Mouse (Mus musculus): Measurements from ENCODE around the gene Znrf3. TPM values are rescaled to one million over a fixed set of nuclear protein-coding genes. Genes with fewer than 3 reads are reported as not detected.

Znrf3 gene
- polyA plus RNA-seq, 1 experiment: 13.0 TPM

DNA sequence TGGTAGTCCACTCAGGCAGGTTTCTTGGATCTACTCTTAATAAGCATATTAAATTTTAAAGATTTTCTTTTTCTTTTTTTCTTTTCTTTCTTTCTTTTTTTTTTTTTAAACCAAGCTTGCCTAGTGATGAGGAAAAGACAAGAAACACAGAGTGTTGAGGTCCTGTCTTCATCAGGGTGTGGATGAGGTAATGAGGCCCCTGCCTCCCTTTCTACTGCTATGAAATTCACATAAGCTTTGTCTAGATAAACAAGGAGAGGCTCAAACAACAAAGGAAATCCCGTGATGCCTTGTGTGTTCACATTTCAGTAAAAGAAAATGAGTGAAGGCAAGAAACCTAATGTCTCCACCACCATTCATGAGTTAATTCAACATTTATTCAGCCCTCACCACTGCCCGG, 196.4 kb downstream of the Znrf3 start:
- H3K27ac ChIP-seq (ENCODE audit: control insufficient read depth, insufficient read depth, low read depth, low read length): no peak overlapping the region
- no peak overlapping the region for H3K4me3 ChIP-seq (ENCODE audit: control insufficient read depth, low read depth, low read length)
- H3K36me3 ChIP-seq (ENCODE audit: control insufficient read depth, insufficient read depth, low read length): no peaks in the 10 kb centered on the region
- no peak for TF ChIP-seq CTCF (IDR thresholded peaks at IDR 0.05; ENCODE audit: control insufficient read depth, insufficient read depth, insufficient replicate concordance, low read depth, low read length)
- TF ChIP-seq POLR2A (IDR thresholded peaks at IDR 0.05; ENCODE audit: control insufficient read depth, low read depth, low read length): no peak
- H3K4me1 ChIP-seq (ENCODE audit: control insufficient read depth, insufficient read depth, low read length): no peaks in the 10 kb centered on the region; the same call in none of the 2 replicates
- no peaks in the 10 kb centered on the region for H3K27me3 ChIP-seq (ENCODE audit: control insufficient read depth, insufficient read depth, low read length)

DNA sequence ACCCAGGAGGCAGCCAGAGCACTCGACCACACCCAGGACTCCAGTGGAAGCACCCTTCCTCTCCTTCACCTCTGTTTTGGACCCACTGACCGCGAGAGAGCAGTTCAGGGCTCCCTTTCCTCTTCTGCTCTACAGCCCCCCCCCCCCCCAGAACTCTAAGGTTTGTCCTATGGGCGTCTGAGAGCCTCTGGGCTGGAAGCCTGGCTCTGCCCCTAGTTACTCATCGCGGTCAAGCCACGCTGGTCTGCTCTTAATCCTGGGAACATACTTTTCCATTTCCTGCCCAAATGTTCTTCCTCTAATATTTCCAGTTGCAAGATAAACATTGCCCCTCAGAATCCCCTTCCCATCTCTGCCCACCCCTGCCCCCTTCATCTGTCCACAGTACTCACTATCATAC, 199.2 kb downstream of the Znrf3 start:
- Histone ChIP-seq H3K4me3 (ENCODE audit: control insufficient read depth, low read depth, low read length) (no peak overlapping the region), H3K27ac (ENCODE audit: control insufficient read depth, insufficient read depth, low read depth, low read length) (no peak overlapping the region), H3K27me3 (ENCODE audit: control insufficient read depth, insufficient read depth, low read length) (no peaks in the 10 kb centered on the region), H3K4me1 (ENCODE audit: control insufficient read depth, insufficient read depth, low read length) (no peaks in the 10 kb centered on the region; the same call in none of the 2 replicates), H3K36me3 (ENCODE audit: control insufficient read depth, insufficient read depth, low read length) (no peaks in the 10 kb centered on the region)
- TF ChIP-seq CTCF (IDR thresholded peaks at IDR 0.05; ENCODE audit: control insufficient read depth, insufficient read depth, insufficient replicate concordance, low read depth, low read length): no peak
- no peak for TF ChIP-seq POLR2A (IDR thresholded peaks at IDR 0.05; ENCODE audit: control insufficient read depth, low read depth, low read length)

DNA sequence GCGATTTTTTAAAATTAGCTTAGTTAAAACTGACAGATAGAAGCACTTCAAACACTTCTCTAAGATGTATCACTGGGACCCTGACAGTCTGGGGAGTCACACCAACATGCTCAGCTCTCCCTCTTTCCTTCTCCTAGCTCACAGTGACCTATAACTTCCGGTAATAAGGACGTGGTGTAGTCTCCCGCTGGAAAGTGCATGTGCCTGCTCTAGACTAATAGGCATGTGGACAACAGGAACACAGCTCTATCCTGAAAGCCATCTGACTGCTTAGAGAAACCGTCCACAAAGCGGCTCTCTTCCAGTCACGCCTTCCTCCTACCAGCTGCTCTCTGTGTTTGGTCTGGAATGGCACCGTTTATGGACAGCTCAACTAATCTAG, 199.9 kb downstream of the Znrf3 start:
- Histone ChIP-seq H3K4me3 (ENCODE audit: control insufficient read depth, low read depth, low read length) (no peak overlapping the region), H3K27me3 (ENCODE audit: control insufficient read depth, insufficient read depth, low read length) (no peaks in the 10 kb centered on the region), H3K4me1 (ENCODE audit: control insufficient read depth, insufficient read depth, low read length) (no peaks in the 10 kb centered on the region; the same call in none of the 2 replicates), H3K27ac (ENCODE audit: control insufficient read depth, insufficient read depth, low read depth, low read length) (no peak overlapping the region), H3K36me3 (ENCODE audit: control insufficient read depth, insufficient read depth, low read length) (no peaks in the 10 kb centered on the region)
- TF ChIP-seq CTCF (IDR thresholded peaks at IDR 0.05; ENCODE audit: control insufficient read depth, insufficient read depth, insufficient replicate concordance, low read depth, low read length) (no peak), POLR2A (IDR thresholded peaks at IDR 0.05; ENCODE audit: control insufficient read depth, low read depth, low read length) (no peak)

DNA sequence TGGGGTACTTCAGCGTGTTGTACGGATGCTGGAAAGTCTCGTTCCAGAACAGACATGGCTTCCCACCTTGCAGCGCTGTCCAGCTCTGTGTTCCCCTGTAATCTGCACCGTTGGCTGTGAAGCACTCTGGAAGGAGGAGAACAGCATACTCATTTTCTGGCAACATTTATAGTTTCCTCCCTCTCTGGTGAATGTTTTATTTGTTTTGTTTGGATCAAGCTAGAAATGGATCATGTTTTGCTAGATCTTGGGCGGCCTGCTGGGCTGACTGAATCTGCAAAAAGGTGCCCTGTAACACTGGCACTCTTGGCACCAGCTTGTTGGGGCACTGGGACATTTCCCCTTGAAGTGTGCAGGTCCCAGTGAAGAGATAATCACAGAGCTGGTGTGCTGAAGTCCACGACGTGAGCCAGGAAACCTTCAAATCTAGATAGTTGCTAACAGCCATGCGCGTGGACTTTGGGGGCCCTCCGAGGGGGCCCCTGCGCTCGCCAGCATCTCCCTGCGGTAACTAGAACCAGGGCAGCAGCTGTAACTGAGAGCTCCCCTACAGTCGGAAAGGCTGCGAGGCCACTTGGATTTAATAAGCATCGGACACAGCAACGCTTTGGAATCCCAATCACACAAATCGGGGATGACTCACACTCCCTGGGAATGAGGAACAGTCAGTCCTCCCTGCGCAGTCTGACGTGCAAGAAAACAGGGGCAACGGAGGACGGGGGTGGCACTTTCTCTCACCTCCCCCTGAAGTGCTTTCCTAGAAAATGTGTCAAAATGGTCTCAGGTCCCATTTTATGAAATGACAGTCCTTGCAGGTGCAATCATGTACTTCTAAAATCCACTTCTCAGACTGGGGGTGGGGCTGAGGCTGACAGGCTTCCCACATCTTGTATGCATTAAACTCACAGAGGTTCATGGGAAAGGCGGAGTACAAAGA, 200.6 kb downstream of the Znrf3 start:
- no peaks in the 10 kb centered on the region for H3K27me3 ChIP-seq (ENCODE audit: control insufficient read depth, insufficient read depth, low read length)
- no peaks in the 10 kb centered on the region; the same call in none of the 2 replicates for H3K4me1 ChIP-seq (ENCODE audit: control insufficient read depth, insufficient read depth, low read length)
- no peaks in the 10 kb centered on the region for H3K36me3 ChIP-seq (ENCODE audit: control insufficient read depth, insufficient read depth, low read length)
- H3K27ac ChIP-seq (ENCODE audit: control insufficient read depth, insufficient read depth, low read depth, low read length): peak overlapping the region; percentile 3; the same call in 1 of the 2 replicates
- TF ChIP-seq CTCF (IDR thresholded peaks at IDR 0.05; ENCODE audit: control insufficient read depth, insufficient read depth, insufficient replicate concordance, low read depth, low read length) (no peak), POLR2A (IDR thresholded peaks at IDR 0.05; ENCODE audit: control insufficient read depth, low read depth, low read length) (no peak)
- no peak overlapping the region for H3K4me3 ChIP-seq (ENCODE audit: control insufficient read depth, low read depth, low read length)

DNA sequence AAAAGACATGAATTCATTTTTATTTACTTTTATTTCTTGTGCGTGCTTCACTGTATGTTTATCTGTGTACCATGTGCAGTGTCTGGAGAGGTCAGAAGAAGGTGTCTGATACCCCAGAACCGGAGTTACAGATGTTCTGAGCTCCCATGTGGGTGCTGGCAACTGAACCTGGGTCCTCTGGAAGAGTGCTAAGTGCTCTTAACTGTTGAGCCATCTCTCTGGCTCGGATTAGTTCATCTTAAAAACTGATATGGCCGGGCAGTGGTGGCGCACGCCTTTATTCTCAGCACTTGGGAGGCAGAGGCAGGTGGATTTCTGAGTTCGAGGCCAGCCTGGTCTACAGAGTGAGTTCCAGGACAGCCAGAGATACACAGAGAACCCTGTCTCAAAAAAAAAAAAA, 201.4 kb downstream of the Znrf3 start:
- TF ChIP-seq CTCF (IDR thresholded peaks at IDR 0.05; ENCODE audit: control insufficient read depth, insufficient read depth, insufficient replicate concordance, low read depth, low read length) (no peak), POLR2A (IDR thresholded peaks at IDR 0.05; ENCODE audit: control insufficient read depth, low read depth, low read length) (no peak)
- Histone ChIP-seq H3K4me1 (ENCODE audit: control insufficient read depth, insufficient read depth, low read length) (no peaks in the 10 kb centered on the region; the same call in none of the 2 replicates), H3K27me3 (ENCODE audit: control insufficient read depth, insufficient read depth, low read length) (no peaks in the 10 kb centered on the region), H3K36me3 (ENCODE audit: control insufficient read depth, insufficient read depth, low read length) (no peaks in the 10 kb centered on the region), H3K27ac (ENCODE audit: control insufficient read depth, insufficient read depth, low read depth, low read length) (no peak overlapping the region), H3K4me3 (ENCODE audit: control insufficient read depth, low read depth, low read length) (no peak overlapping the region)

DNA sequence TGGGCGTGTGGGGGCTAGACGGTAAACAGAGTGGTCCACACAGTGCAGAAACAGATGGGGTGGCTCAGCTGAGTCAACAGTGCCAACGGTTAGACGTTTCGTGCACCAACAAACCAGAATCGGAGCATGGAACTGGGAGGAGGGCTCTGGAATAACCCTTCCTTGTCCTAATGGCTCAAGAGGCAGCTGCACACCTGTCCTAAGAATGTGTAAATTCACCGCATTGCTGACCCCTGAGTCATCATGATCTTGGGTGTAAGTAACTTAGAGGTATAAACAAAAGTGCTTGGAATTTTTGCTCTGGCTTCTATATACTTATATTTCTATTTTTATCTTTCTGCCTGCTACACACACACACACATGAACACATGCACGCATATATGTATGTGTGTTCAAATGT, 202.5 kb downstream of the Znrf3 start:
- Histone ChIP-seq H3K27ac (ENCODE audit: control insufficient read depth, insufficient read depth, low read depth, low read length) (no peak overlapping the region), H3K27me3 (ENCODE audit: control insufficient read depth, insufficient read depth, low read length) (no peaks in the 10 kb centered on the region), H3K4me1 (ENCODE audit: control insufficient read depth, insufficient read depth, low read length) (no peaks in the 10 kb centered on the region; the same call in none of the 2 replicates), H3K36me3 (ENCODE audit: control insufficient read depth, insufficient read depth, low read length) (no peaks in the 10 kb centered on the region), H3K4me3 (ENCODE audit: control insufficient read depth, low read depth, low read length) (no peak overlapping the region)
- TF ChIP-seq CTCF (IDR thresholded peaks at IDR 0.05; ENCODE audit: control insufficient read depth, insufficient read depth, insufficient replicate concordance, low read depth, low read length) (no peak), POLR2A (IDR thresholded peaks at IDR 0.05; ENCODE audit: control insufficient read depth, low read depth, low read length) (no peak)
